Mouse (Mus musculus) retina, embryonic 14.5 days (tissue): ENCODE measurements at regions not wholly inside any gene's neighbourhood (a gene's known extent, or its start where the extent isn't known, plus 50 kb on each side); places are given as distances from the start of the nearest gene placed in this dataset.

Experiments
- DNase-seq: peaks from one replicate; pipeline ENCODE4 v3.0.0-alpha.2; 2015; ENCODE audit warnings: low spot score

GRCm38 (mm10) chr8:116290671-116291245, 214.0 kb upstream of the Dynlrb2 start:
- no peak for DNase-seq

DNA sequence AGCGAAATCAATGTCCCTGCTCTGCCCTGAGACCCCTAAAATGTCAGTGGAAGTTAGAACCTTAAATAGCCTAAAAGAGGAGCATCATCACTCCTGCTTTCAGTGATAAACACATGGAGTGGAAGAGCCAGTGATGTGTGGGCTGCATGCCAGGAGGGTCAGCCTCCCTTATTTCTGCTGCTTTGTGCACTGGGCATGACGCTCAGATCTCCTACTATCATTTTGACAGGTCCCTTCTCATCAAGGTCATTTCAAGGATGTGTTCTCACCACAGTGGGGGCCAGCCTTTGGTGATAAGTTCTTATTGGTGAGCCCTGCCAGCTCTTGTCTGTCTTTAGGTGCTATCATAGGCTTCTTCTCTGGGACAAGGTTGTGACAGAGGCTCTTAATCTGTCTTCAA, 215.5 kb upstream of the Dynlrb2 start:
- DNase-seq, result no peak

- DNase-seq, result no peak
Observed at GRCm38 (mm10) chr8:116283990-116284389, 220.8 kb upstream of the Dynlrb2 start.

- no peak for DNase-seq
Observed at GRCm38 (mm10) chr8:116282341-116282740, 222.4 kb upstream of the Dynlrb2 start.

DNA sequence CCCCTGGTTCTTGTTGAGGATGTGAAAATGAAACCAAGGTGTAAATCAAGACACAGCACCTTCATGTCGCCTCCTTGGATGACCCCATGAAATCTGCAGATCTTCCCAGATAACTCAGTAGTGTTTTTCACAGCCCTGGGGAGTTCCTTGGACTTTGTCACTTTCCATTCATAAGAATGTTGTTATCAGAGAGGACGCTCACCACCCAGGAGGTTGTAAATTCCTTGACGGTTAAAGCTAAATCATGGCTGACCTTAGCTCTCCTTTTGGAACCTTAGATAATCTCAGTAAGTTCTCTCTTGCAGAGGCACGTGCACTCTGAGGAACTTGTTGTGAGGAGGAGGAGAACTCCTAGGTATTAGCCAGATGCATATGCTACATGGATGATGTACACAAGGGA, 229.8 kb upstream of the Dynlrb2 start:
- DNase-seq, result no peak

GRCm38 (mm10) chr8:116271238-116271637, 233.5 kb upstream of the Dynlrb2 start:
- no peak for DNase-seq

GRCm38 (mm10) chr8:116269393-116269792, 235.4 kb upstream of the Dynlrb2 start:
- DNase-seq, result no peak

DNA sequence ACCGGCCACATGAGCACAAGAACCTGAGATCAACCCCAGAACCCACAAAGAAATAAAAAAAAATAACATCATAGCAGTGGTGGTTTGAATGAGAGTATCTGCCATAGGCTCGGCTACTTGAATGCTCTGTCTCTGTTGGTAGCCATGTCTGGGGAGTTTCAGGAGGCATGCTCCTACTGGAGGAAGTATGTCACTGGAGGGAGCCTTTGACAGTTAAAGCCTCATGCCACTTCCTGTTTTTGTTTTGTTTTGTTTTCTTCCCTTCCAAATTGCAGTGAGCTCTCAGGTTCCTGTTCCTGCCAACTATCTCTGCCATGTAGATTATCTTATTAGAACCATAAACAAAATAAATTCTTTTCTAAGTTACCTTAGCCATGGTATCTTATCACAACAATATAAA, 236.1 kb upstream of the Dynlrb2 start:
- DNase-seq, result no peak

- no peak for DNase-seq
Observed at GRCm38 (mm10) chr8:116268161-116268560, 236.6 kb upstream of the Dynlrb2 start.

DNA sequence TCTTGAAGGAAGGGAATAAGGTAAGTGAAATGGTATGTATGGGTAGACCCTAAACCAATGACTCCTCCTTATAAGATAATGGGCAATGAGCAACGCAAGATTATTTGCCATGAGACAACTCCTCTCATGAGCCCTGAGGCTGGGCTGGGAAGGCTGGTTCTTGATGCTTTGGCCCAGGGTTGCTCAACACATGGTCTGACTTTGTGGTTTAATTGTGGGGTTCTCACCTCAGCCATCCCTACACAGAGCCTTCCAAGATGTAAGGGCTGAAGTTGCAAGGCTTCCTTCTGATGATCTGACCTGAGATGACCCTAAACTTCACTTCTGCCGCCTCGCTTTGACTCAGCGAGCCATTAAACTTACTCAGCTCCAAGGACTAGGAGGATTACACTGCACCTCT, 237.8 kb upstream of the Dynlrb2 start:
- no peak for DNase-seq

GRCm38 (mm10) chr8:116265591-116265990, 239.2 kb upstream of the Dynlrb2 start:
- no peak for DNase-seq

DNA sequence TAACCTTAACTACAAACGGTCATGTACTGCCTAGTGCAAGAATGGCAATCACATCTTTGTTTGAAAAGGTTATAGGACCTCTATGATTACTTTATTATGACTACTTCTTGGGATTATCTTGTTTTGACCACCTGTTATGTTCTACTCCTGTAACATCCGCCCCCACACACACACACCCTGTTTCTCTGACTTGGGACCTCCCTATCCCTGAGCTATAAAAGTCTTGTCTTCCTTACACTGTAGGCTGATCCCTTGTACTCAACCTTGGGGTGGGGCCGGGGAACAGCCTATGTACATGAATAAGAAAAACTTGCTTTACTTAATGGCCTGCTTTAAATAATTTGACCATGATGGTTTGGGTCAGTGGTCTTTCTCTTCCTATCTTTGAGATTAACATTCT, 240.7 kb upstream of the Dynlrb2 start:
- DNase-seq, result no peak

GRCm38 (mm10) chr8:116261286-116261685, 243.5 kb upstream of the Dynlrb2 start:
- no peak for DNase-seq

- no peak for DNase-seq
Observed at GRCm38 (mm10) chr8:116255398-116255797, 249.4 kb upstream of the Dynlrb2 start.

DNA sequence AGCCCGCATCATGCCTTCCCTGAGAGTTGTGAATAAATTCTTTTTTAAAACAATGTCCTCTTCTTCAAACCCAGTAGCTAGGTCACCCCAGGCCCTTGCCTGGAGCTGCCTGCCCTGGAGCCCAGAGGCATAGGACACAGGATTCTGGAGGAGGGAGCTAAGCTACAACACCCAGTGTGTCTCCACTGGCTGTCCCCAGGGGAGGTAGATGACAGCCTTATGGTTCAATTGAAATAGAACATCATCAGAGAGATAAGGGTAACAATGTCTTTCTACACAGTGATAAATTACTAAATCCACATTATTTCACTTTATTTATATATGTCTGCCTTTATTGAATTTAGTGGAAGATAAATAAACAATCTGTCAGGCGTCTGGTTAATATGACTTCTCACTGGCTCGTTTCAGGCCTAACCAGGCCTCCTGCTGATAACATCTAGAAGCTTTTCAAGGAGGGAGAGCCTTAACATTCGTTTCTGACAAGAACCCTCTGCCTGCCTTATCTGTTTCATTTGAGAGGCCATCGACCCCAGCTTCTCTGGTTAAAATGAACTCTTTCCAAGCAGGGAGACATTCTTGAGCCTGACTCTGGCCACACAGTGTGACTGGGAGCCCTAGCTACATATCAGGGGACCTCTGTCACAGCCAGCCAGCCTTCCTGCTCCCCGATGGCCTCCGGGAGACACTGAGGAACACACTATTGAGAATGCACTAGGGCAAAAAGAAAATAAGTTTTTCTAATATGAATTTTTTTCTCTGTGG, 252.1 kb upstream of the Dynlrb2 start:
- no peak for DNase-seq

- DNase-seq, result no peak
Observed at GRCm38 (mm10) chr8:116248398-116248797, 256.4 kb upstream of the Dynlrb2 start.

GRCm38 (mm10) chr8:116243493-116243892, 261.3 kb upstream of the Dynlrb2 start:
- DNase-seq, result peak; percentile 13

DNA sequence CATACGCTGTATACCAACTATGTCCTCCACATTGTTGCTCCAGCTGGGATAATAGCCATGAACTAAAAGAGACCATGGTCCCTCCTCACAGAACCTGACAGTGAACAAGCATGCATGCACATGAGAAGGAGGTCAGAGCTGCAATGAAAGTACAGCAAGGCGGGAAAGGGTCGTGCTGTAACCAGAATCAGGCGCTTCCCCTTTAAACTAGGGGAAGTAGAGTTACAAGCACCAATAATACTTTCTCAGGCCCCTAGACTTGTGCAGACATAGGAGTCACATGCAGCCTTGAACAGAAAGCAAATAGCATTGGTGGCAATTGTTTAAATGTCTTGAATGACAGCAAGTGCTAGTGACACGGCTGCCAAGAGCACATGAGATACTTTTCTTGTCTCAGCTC, 261.8 kb upstream of the Dynlrb2 start:
- DNase-seq, result no peak

- no peak for DNase-seq
Observed at GRCm38 (mm10) chr8:116241987-116242242, 262.9 kb upstream of the Dynlrb2 start.

DNA sequence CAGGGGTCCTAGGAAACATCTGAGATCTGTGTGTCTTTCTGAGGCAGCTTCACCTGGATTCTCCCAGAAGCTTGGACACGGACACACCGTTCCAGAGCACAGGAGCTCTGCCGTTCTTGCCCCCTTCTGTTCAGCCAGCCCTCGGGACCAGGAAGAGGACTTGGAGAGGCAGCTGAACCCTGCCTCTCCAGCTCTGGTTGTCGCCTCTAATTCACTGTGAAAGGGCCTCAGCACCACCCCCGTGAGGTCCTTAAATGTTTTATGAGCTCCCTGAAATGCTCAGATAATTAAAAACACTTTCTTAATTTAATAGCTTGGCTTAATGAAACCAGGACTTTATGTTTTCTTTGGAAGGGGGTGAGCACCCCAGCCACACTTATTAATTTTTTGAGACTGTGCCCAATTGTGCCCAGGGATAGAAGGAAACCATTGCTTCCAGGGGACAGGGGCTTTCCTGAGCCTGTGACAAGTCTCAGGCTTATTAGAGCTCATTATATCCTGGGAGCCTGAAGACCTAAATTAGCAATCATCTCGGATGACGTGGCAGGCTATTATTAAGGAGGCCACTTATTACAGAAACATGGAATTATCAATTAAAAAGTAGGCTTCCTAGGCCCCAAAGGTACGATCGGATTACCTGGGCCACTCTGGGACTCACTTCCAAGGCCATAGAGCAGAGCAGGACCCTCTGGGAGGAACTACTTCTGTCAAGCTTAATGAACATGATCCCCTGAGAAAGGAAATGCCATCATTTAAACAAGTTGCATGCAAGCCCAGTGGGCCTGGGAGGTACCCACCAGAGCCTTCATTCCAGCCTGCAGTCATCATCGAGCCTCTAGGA, 263.4 kb upstream of the Dynlrb2 start:
- DNase-seq, result peak; percentile 76

DNA sequence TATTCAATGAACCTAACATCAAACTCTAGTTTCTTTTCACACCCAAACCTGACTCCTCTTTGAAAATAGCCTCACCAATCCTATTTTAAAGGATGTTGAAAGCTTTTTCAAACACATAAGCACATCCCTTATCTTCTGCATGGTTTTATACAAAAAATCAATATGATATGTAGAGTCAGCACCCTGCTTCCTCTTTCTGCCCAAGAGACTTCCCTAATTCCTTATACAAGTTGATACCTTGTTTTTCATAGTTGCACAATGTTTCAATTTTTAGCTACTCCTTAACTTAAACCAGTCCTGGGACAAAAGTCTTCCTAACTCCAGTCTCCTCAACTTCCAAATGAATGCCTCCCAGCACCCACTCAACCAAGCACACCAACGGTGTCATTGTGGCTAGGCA, 266.1 kb upstream of the Dynlrb2 start:
- no peak for DNase-seq

GRCm38 (mm10) chr8:116237561-116238100, 267.1 kb upstream of the Dynlrb2 start:
- no peak for DNase-seq

GRCm38 (mm10) chr8:116229654-116230136, 275.1 kb upstream of the Dynlrb2 start:
- peak; percentile 58 for DNase-seq
